Mouse (Mus musculus): ENCODE measurements at regions not wholly inside any gene's neighbourhood (a gene's known extent, or its start where the extent isn't known, plus 50 kb on each side); places are given as distances from the start of the nearest gene placed in this dataset.

GRCm38 (mm10) chr9:51379589-51379988, 50.9 kb upstream of the 1810046K07Rik start:
- DNase-seq (ENCODE audit: inconsistent ontology term) = no peak

- DNase-seq (ENCODE audit: inconsistent ontology term) = no peak
Observed at GRCm38 (mm10) chr9:51393921-51394320, 65.2 kb upstream of the 1810046K07Rik start.

GRCm38 (mm10) chr9:51394372-51394771, 65.7 kb upstream of the 1810046K07Rik start:
- no peak for DNase-seq (ENCODE audit: inconsistent ontology term)

GRCm38 (mm10) chr9:51396801-51397200, 68.1 kb upstream of the 1810046K07Rik start:
- DNase-seq (ENCODE audit: inconsistent ontology term) = no peak

GRCm38 (mm10) chr9:51397589-51398220, 69.0 kb upstream of the 1810046K07Rik start:
- DNase-seq (ENCODE audit: inconsistent ontology term) = no peak

GRCm38 (mm10) chr9:51398886-51399285, 70.2 kb upstream of the 1810046K07Rik start:
- DNase-seq (ENCODE audit: inconsistent ontology term) = no peak

GRCm38 (mm10) chr9:51399356-51399755, 70.6 kb upstream of the 1810046K07Rik start:
- no peak for DNase-seq (ENCODE audit: inconsistent ontology term)

- no peak for DNase-seq (ENCODE audit: inconsistent ontology term)
Observed at GRCm38 (mm10) chr9:51401779-51402178, 73.1 kb upstream of the 1810046K07Rik start.

- no peak for DNase-seq (ENCODE audit: inconsistent ontology term)
Observed at GRCm38 (mm10) chr9:51407978-51408377, 79.3 kb upstream of the 1810046K07Rik start.

GRCm38 (mm10) chr9:51418923-51419482, 90.3 kb upstream of the 1810046K07Rik start:
- no peak for DNase-seq (ENCODE audit: inconsistent ontology term)

- DNase-seq (ENCODE audit: inconsistent ontology term) = no peak
Observed at GRCm38 (mm10) chr9:51422553-51422952, 93.8 kb upstream of the 1810046K07Rik start.

- DNase-seq (ENCODE audit: inconsistent ontology term) = no peak
Observed at GRCm38 (mm10) chr9:51423341-51423740, 94.6 kb upstream of the 1810046K07Rik start.

GRCm38 (mm10) chr9:51430426-51430825, 101.7 kb upstream of the 1810046K07Rik start:
- no peak for DNase-seq (ENCODE audit: inconsistent ontology term)

GRCm38 (mm10) chr9:51437130-51437529, 108.4 kb upstream of the 1810046K07Rik start:
- DNase-seq (ENCODE audit: inconsistent ontology term) = no peak

GRCm38 (mm10) chr9:51441773-51442381, 113.2 kb upstream of the 1810046K07Rik start:
- peak; percentile 37 for DNase-seq (ENCODE audit: inconsistent ontology term)

- DNase-seq (ENCODE audit: inconsistent ontology term) = no peak
Observed at GRCm38 (mm10) chr9:51455690-51456089, 127.0 kb upstream of the 1810046K07Rik start.

GRCm38 (mm10) chr9:51462463-51463024, 133.8 kb upstream of the 1810046K07Rik start:
- no peak for DNase-seq (ENCODE audit: inconsistent ontology term)

GRCm38 (mm10) chr9:51470031-51470430, 141.3 kb upstream of the 1810046K07Rik start:
- DNase-seq (ENCODE audit: inconsistent ontology term) = no peak

- no peak for DNase-seq (ENCODE audit: inconsistent ontology term)
Observed at GRCm38 (mm10) chr9:51476511-51477056, 147.9 kb upstream of the 1810046K07Rik start.

GRCm38 (mm10) chr9:51487840-51488239, 159.1 kb upstream of the 1810046K07Rik start:
- peak; percentile 65 for DNase-seq (ENCODE audit: inconsistent ontology term)

GRCm38 (mm10) chr9:51507265-51507913, 178.7 kb upstream of the 1810046K07Rik start:
- no peak for DNase-seq (ENCODE audit: inconsistent ontology term)

GRCm38 (mm10) chr9:51517643-51518042, 188.9 kb upstream of the 1810046K07Rik start:
- peak; percentile 28 for DNase-seq (ENCODE audit: inconsistent ontology term)

Measured in Muller cell, postnatal 12 days (primary cell).